Mouse (Mus musculus) heart, embryonic 13.5 days (tissue): ENCODE measurements around the gene Kazn. TPM values are rescaled to one million over a fixed set of nuclear protein-coding genes. Genes with fewer than 3 reads are reported as not detected.

ENCODE experiments used
- ATAC-seq: fragments of 200-750 bp; cut with Nextera tagmentation; 2 replicates; pipeline ENCODE4 v1.8.0; 2017; ENCODE audit warnings: moderate TSS enrichment; ENCODE audit not compliant: insufficient number of reproducible peaks, low FRiP score, low TSS enrichment; ENCODE audit errors: extremely low read depth
- H3K27ac ChIP-seq: fragments of 300-500 bp; sonication (generic); replicated peaks from 2 replicates; pipeline ENCODE4 v1.5.1; 2015; ENCODE audit warnings: moderate library complexity, mild to moderate bottlenecking, inconsistent platforms
- H3K27me3 ChIP-seq: fragments of 300-500 bp; sonication (generic); replicated peaks from 2 replicates; pipeline ENCODE4 v1.6.1; 2015; ENCODE audit warnings: mild to moderate bottlenecking, inconsistent platforms
- H3K36me3 ChIP-seq: fragments of 300-500 bp; sonication (generic); 2 replicates; pipeline ENCODE4 v1.6.1; 2015; ENCODE audit warnings: mild to moderate bottlenecking, inconsistent platforms
- H3K4me1 ChIP-seq: fragments of 300-500 bp; sonication (generic); 2 replicates; pipeline ENCODE4 v1.6.1; 2015; ENCODE audit warnings: inconsistent platforms
- H3K4me2 ChIP-seq: fragments of 300-500 bp; sonication (generic); 2 replicates; pipeline ENCODE4 v1.6.1; 2015; ENCODE audit warnings: inconsistent platforms, mild to moderate bottlenecking, moderate library complexity
- H3K4me3 ChIP-seq: fragments of 300-500 bp; sonication (generic); 2 replicates; pipeline ENCODE4 v1.5.1; 2015; ENCODE audit warnings: moderate library complexity, mild to moderate bottlenecking, inconsistent platforms
- H3K9ac ChIP-seq: fragments of 300-500 bp; sonication (generic); 2 replicates; pipeline ENCODE4 v1.6.1; 2015; ENCODE audit warnings: inconsistent platforms, mild to moderate bottlenecking, moderate library complexity
- H3K9me3 ChIP-seq: fragments of 300-500 bp; sonication (generic); 2 replicates; pipeline ENCODE4 v1.6.1; 2016; ENCODE audit warnings: inconsistent platforms
- WGBS: fragments of 180-500 bp; shearing (Covaris S2); methylation state at CpG from one replicate; pipeline ENCODE4 v1.1.7; 2015; ENCODE audit warnings: mixed read lengths; 5-methylcytosine and 5-hydroxymethylcytosine counted together
- polyA plus RNA-seq: library from polyadenylated mRNA; unstranded; fragments of >200 nt; fragmentation: Nextera tagmentation; extraction: Ambion mirVana; gene quantifications from 2 replicates; pipeline ENCODE4 v1.2.1, GENCODE M21; 2015

The Kazn gene
- polyA plus RNA-seq, 1 experiment from 2014 or later: 5.8 TPM

GRCm38 (mm10) chr4:142238486-142239239 is 538 bp downstream of the Kazn start:
- H3K36me3 ChIP-seq: no peaks in the 10 kb centered on the region
- peak overlapping the region; percentile 70 for H3K4me3 ChIP-seq
- H3K4me2 ChIP-seq: peak overlapping the region; percentile 98
- H3K9ac ChIP-seq: peak overlapping the region; percentile 89
- no peaks in the 10 kb centered on the region for H3K27me3 ChIP-seq
- H3K9me3 ChIP-seq: no peaks in the 10 kb centered on the region
- peaks cover 23% of the 10 kb centered on the region for H3K4me1 ChIP-seq
- peak overlapping the region; percentile 43 for H3K27ac ChIP-seq
- ATAC-seq: peak; percentile 35; the same call in 1 of the 2 replicates
- WGBS: under 1% methylated on average over 69 of the region's 69 CpGs

DNA sequence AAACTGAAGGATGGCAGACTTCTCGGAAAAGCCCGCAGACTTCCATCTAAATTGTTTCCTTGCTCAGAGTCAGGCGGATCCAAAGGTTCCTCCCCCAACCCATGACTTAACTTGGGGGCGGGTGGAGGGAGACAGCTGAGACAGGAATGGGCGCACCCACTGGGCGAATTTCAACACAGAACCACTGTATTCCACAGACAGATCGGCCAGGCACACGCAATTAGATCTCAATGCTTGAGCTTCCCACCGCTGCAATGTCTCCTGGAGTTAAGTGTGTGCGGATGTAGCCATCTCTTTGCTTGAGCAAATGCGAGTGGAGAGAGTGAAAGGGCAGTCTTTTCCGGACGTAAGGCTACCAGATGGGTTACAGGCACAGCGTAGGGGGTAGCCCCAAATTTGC is 1.2 kb downstream of the Kazn start:
- no peak for ATAC-seq
- peak overlapping the region; percentile 70 for H3K4me3 ChIP-seq
- H3K27me3 ChIP-seq: no peaks in the 10 kb centered on the region
- no peaks in the 10 kb centered on the region for H3K36me3 ChIP-seq
- H3K4me2 ChIP-seq: peak overlapping the region; percentile 98
- H3K9me3 ChIP-seq: no peaks in the 10 kb centered on the region
- H3K4me1 ChIP-seq: peaks cover 23% of the 10 kb centered on the region
- WGBS: 16% methylated on average over 14 of the region's 14 CpGs
- H3K27ac ChIP-seq: no peak overlapping the region; the same call in 1 of the 2 replicates
- H3K9ac ChIP-seq: peak overlapping the region; percentile 89

GRCm38 (mm10) chr4:142236681-142237080 is 2.5 kb downstream of the Kazn start:
- Histone ChIP-seq H3K4me3 (no peak overlapping the region), H3K9ac (no peak overlapping the region), H3K4me1 (peaks cover 23% of the 10 kb centered on the region), H3K27ac (no peak overlapping the region), H3K4me2 (no peak overlapping the region), H3K9me3 (no peaks in the 10 kb centered on the region), H3K27me3 (no peaks in the 10 kb centered on the region), H3K36me3 (no peaks in the 10 kb centered on the region)
- ATAC-seq: no peak
- WGBS: 77% methylated on average over 4 of the region's 4 CpGs

DNA sequence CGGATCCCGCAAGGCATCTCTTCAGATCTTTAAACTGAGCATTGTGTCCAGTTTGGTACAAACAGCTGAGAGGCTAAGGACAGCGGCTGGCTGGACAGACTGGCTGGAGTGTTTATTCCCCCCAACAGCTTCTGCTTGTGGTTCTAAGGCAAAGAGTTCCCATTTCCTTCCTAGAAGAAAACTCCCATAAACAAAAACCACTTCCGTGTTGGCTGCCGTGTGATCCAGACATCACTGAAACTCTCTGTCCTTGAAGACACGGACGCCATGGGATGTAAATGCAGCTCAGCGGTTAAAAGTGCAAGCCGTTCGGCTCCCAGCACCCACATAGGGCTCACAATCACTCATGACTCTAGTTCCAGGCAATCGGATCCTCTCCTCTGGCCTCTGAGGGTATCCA is 3.8 kb downstream of the Kazn start:
- H3K4me2 ChIP-seq: no peak overlapping the region
- H3K9ac ChIP-seq: no peak overlapping the region
- no peak for ATAC-seq
- H3K36me3 ChIP-seq: no peaks in the 10 kb centered on the region
- peaks cover 31% of the 10 kb centered on the region for H3K4me1 ChIP-seq
- no peak overlapping the region for H3K27ac ChIP-seq
- no peaks in the 10 kb centered on the region for H3K27me3 ChIP-seq
- 88% methylated on average over 11 of the region's 11 CpGs for WGBS
- H3K9me3 ChIP-seq: no peaks in the 10 kb centered on the region
- H3K4me3 ChIP-seq: no peak overlapping the region

- Histone ChIP-seq H3K4me3 (no peak overlapping the region), H3K4me1 (peaks cover 37% of the 10 kb centered on the region), H3K4me2 (no peak overlapping the region), H3K9ac (no peak overlapping the region), H3K36me3 (no peaks in the 10 kb centered on the region), H3K27me3 (no peaks in the 10 kb centered on the region), H3K27ac (no peak overlapping the region), H3K9me3 (no peaks in the 10 kb centered on the region)
- 76% methylated on average over 9 of the region's 9 CpGs for WGBS
- ATAC-seq: no peak
Observed at GRCm38 (mm10) chr4:142234828-142235227, 4.4 kb downstream of the Kazn start.

DNA sequence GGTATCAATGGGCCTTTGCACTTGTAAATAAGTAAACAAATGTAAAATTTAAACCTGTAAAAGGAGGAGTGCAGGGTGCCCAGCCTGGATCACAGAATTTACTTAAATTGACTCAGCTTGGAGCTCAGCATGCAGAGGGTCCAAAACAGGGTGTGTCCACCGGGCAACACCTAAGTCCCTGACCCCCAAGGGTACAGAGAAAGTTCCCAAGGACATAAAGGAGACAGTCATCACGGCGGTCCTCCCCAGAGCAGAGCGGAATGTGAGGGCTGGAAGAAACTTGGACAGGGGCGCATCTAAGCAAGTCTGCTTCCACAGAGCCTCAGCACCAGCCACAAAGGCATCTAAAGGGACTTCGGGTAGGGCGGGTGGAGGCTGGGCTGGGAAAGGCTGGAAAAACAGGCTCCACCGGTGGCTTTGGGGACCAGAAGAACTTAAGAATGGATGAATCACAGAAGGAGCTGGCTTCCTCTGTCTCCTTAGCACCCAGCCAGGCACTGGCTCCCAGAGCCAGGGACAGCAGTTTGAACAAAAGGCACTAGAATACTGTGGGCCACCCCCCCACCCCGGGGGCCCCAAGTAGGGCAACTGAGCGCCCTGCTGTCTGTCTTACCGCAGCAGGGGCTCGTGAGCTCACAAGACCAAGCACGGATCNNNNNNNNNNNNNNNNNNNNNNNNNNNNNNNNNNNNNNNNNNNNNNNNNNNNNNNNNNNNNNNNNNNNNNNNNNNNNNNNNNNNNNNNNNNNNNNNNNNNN is 10.2 kb downstream of the Kazn start:
- Histone ChIP-seq H3K4me2 (peak overlapping the region; percentile 37), H3K27ac (peak overlapping the region; percentile 63), H3K4me3 (no peak overlapping the region), H3K9me3 (no peaks in the 10 kb centered on the region), H3K36me3 (no peaks in the 10 kb centered on the region), H3K27me3 (no peaks in the 10 kb centered on the region), H3K9ac (peak overlapping the region; percentile 68), H3K4me1 (peaks cover 62% of the 10 kb centered on the region)
- ATAC-seq: no peak
- 29% methylated on average over 13 of the region's 13 CpGs for WGBS

GRCm38 (mm10) chr4:142223898-142224645 is 15.1 kb downstream of the Kazn start:
- Histone ChIP-seq H3K4me1 (peaks cover 86% of the 10 kb centered on the region), H3K9ac (peak overlapping the region; percentile 63), H3K9me3 (no peaks in the 10 kb centered on the region), H3K27me3 (no peaks in the 10 kb centered on the region), H3K36me3 (no peaks in the 10 kb centered on the region), H3K4me2 (no peak overlapping the region), H3K4me3 (no peak overlapping the region), H3K27ac (peak overlapping the region; percentile 50; the same call in 1 of the 2 replicates)
- ATAC-seq: no peak
- WGBS: 51% methylated on average over 9 of the region's 9 CpGs

GRCm38 (mm10) chr4:142222385-142222784 is 16.8 kb downstream of the Kazn start:
- Histone ChIP-seq H3K4me2 (no peak overlapping the region), H3K4me3 (no peak overlapping the region), H3K27ac (peak overlapping the region; percentile 53), H3K27me3 (no peaks in the 10 kb centered on the region), H3K4me1 (peaks cover 69% of the 10 kb centered on the region), H3K9me3 (no peaks in the 10 kb centered on the region), H3K36me3 (no peaks in the 10 kb centered on the region), H3K9ac (no peak overlapping the region)
- ATAC-seq: no peak
- WGBS: 50% methylated on average over 1 of the region's 1 CpGs

- H3K4me3 ChIP-seq: no peak overlapping the region
- no peaks in the 10 kb centered on the region for H3K9me3 ChIP-seq
- no peak overlapping the region for H3K4me2 ChIP-seq
- 37% methylated on average over 5 of the region's 5 CpGs for WGBS
- ATAC-seq: no peak
- no peaks in the 10 kb centered on the region for H3K36me3 ChIP-seq
- H3K27ac ChIP-seq: peak overlapping the region; percentile 53
- peaks cover 69% of the 10 kb centered on the region for H3K4me1 ChIP-seq
- H3K27me3 ChIP-seq: no peaks in the 10 kb centered on the region
- peak overlapping the region; percentile 10; the same call in 1 of the 2 replicates for H3K9ac ChIP-seq
Observed at GRCm38 (mm10) chr4:142221757-142222072, 17.5 kb downstream of the Kazn start.

- no peak for ATAC-seq
- H3K4me3 ChIP-seq: no peak overlapping the region
- H3K36me3 ChIP-seq: no peaks in the 10 kb centered on the region
- WGBS: 42% methylated on average over 18 of the region's 18 CpGs
- no peaks in the 10 kb centered on the region for H3K27me3 ChIP-seq
- peak overlapping the region; percentile 53 for H3K27ac ChIP-seq
- no peak overlapping the region; the same call in 1 of the 2 replicates for H3K4me2 ChIP-seq
- no peak overlapping the region; the same call in 1 of the 2 replicates for H3K9ac ChIP-seq
- no peaks in the 10 kb centered on the region for H3K9me3 ChIP-seq
- peaks cover 68% of the 10 kb centered on the region for H3K4me1 ChIP-seq
Observed at GRCm38 (mm10) chr4:142221025-142221756, 18.0 kb downstream of the Kazn start.

- Histone ChIP-seq H3K27me3 (no peaks in the 10 kb centered on the region), H3K36me3 (no peaks in the 10 kb centered on the region), H3K27ac (no peak overlapping the region), H3K9me3 (no peaks in the 10 kb centered on the region), H3K4me1 (peaks cover 53% of the 10 kb centered on the region), H3K9ac (no peak overlapping the region), H3K4me3 (no peak overlapping the region), H3K4me2 (no peak overlapping the region)
- 74% methylated on average over 8 of the region's 8 CpGs for WGBS
- no peak for ATAC-seq
Observed at GRCm38 (mm10) chr4:142218997-142219396, 20.2 kb downstream of the Kazn start.
